Mouse (Mus musculus) brain, embryonic 14.5 days (tissue): ENCODE measurements around the gene Gja5. TPM values are rescaled to one million over a fixed set of nuclear protein-coding genes. Genes with fewer than 3 reads are reported as not detected.
A peak's percentile ranks its signal among the peaks of the same experiment; 100 is the strongest.

Experiments
- DNase-seq: peaks from one replicate; pipeline ENCODE4 v3.0.0-alpha.2; 2011; ENCODE audit warnings: low read depth
- CTCF ChIP-seq: fragments of 200-500 bp; IDR thresholded peaks from 2 replicates; pipeline ENCODE4 v1.5.1; 2012; ENCODE audit warnings: inconsistent platforms, mild to moderate bottlenecking, moderate library complexity, borderline replicate concordance; ENCODE audit not compliant: insufficient read depth, insufficient read length; ENCODE audit errors: extremely low read depth
- POLR2A ChIP-seq: fragments of 200-500 bp; IDR thresholded peaks from 2 replicates; pipeline ENCODE4 v1.6.1; 2012; ENCODE audit warnings: mild to moderate bottlenecking, inconsistent platforms, borderline replicate concordance; ENCODE audit not compliant: poor library complexity, insufficient read depth, insufficient read length, severe bottlenecking; ENCODE audit errors: extremely low read depth
- polyA plus RNA-seq: library from polyadenylated mRNA; depleted of rRNA; stranded (reverse); fragments of >200 nt; gene quantifications from 2 replicates; pipeline ENCODE4 v1.2.3, GENCODE M21; 2012

Gja5 gene
- polyA plus RNA-seq, 1 experiment, result 2.9 TPM

- peak; percentile 11 for DNase-seq
- no peak for TF ChIP-seq POLR2A
- TF ChIP-seq CTCF, result no peak
Observed at GRCm38 (mm10) chr3:96992526-96992925, 88.0 kb downstream of the Gja5 start.

DNA sequence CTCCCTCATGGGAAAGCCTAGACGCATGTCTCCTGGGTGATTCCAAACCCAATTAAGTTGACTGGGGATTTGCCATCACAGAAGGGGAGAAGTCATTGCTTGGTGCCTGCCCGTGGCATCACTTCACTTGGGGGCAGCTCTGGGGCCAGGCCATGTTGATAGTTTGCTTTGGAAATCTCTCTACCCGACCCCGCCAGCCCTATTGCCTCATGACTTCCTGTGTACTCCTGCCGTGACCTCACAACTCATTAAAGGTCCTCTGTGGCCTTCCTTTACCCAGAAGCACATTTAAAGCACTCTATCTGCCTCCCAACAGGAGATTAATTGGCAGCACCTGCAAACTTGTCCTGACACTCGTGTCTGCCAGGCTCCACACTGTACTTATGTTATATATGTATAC, 93.3 kb downstream of the Gja5 start:
- TF ChIP-seq CTCF, result no peak
- no peak for TF ChIP-seq POLR2A
- no peak for DNase-seq

DNA sequence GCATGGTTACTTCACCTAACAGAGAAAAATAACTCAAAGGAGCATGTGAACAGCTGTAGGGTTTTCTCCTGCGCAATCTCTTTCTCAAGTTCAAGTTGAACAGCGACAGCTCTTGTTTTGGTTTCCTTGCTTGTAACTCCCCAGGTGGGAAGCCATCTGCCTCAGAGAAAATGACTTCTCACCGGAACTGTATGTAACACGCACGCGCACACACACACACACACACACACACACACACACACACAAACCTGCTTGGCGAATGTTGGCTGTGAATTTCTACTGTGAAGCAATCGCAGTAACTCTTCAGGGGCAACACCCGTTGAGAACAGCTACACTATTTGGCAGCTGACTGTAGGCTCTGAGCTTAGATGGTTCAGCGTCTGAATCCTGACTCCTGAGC, 98.6 kb downstream of the Gja5 start:
- TF ChIP-seq POLR2A (no peak), CTCF (no peak)
- DNase-seq, result peak; percentile 35

GRCm38 (mm10) chr3:97004509-97004908, 100.0 kb downstream of the Gja5 start:
- DNase-seq, result no peak
- TF ChIP-seq POLR2A, result no peak
- no peak for TF ChIP-seq CTCF

- TF ChIP-seq CTCF (no peak), POLR2A (no peak)
- no peak for DNase-seq
Observed at GRCm38 (mm10) chr3:97007010-97007448, 102.5 kb downstream of the Gja5 start.

GRCm38 (mm10) chr3:97025226-97025625, 120.7 kb downstream of the Gja5 start:
- DNase-seq, result no peak
- TF ChIP-seq CTCF, result no peak
- no peak for TF ChIP-seq POLR2A

DNA sequence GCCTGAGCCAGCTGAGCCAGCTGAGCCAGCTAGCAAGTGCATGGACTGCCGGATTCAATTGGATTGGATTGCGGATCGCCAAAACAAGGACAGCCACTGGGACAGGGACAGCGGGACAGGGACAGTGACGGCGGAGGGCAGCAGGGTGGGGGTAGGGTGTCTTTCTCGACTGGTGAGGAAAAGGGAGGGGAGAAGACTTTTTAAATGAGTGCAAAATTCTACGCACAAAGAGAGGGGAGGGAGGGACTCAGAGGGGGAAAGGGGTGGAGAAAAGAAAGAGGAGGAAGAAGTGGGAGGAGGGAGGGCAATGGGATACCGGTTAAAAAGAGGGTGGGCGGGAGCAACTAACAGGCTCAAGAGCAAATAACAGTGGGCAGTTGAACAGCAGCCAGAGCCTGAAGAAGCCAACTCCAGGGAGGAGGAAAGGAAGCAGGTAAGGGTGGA, 127.6 kb downstream of the Gja5 start:
- peak; percentile 63 for DNase-seq
- TF ChIP-seq CTCF (no peak), POLR2A (no peak)

DNA sequence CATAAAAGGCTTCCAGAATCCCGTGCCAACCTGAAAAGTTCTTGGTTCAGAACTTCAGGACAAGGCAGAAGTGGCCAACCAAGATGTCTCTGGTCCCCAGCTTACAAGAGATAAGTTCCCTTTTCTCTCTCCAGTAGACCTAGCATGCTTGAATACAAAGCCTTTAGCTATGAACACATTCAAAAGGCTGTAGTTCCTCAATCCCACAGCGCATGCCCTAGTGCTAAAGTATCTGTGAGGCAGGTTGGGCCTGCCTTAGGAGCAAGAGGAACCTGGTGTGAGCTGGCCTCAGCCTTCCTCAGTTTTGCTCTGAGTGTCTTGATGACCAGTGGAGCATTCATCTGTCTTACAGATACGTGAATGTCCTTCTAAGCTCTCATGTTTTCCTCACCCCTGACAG, 131.1 kb downstream of the Gja5 start:
- no peak for TF ChIP-seq CTCF
- no peak for TF ChIP-seq POLR2A
- no peak for DNase-seq

- DNase-seq, result peak; percentile 72
- no peak for TF ChIP-seq POLR2A
- no peak for TF ChIP-seq CTCF
Observed at GRCm38 (mm10) chr3:97037119-97037518, 132.6 kb downstream of the Gja5 start.

GRCm38 (mm10) chr3:97039721-97040120, 135.2 kb downstream of the Gja5 start:
- TF ChIP-seq POLR2A, result no peak
- no peak for TF ChIP-seq CTCF
- DNase-seq, result no peak

- TF ChIP-seq CTCF (no peak), POLR2A (no peak)
- no peak for DNase-seq
Observed at GRCm38 (mm10) chr3:97044188-97044587, 139.7 kb downstream of the Gja5 start.

DNA sequence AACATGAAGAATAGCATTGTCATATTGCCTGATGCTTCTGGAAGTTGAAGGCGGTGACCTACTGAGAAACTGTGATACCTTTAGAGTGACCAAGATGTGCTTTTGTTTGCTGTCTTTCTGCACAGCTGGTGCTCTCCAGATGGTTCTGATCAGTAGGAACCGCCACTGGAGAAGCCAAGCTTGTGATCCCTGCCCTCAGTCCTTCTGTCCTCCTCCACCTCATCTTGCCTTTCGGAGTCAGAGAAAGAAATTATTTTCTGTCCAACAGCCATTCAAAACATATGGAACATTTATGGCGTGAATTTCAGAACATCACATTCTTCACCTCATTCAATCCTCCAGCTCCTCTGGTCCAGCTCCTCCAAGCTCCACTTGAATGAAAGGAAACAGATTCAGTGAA, 143.3 kb downstream of the Gja5 start:
- TF ChIP-seq POLR2A (no peak), CTCF (no peak)
- DNase-seq, result no peak

DNA sequence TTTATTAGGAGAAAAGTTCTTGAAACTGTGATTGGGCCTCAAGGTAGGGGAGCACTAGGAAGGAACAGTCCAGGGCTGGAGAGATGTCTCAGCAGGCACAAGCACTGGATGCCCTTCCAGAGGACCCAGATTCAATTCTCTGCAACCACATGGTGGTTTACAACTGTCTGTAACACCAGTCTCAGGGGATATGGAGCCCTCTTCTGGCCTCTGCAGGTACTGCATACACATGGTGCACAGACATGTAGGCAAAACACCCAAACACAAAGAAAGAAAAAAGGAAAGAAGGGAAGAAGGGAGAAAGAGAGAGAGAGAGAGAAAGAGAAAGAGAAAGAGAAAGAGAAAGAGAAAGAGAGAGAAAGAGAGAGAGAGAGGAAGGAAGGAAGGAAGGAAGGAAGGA, 143.9 kb downstream of the Gja5 start:
- TF ChIP-seq CTCF (no peak), POLR2A (no peak)

GRCm38 (mm10) chr3:97051264-97051744, 146.8 kb downstream of the Gja5 start:
- DNase-seq, result peak; percentile 12
- no peak for TF ChIP-seq POLR2A
- TF ChIP-seq CTCF, result no peak

More for the DNA sequence above, 143.9 kb downstream of the Gja5 start:
- no peak for DNase-seq
